Mouse (Mus musculus) lung, postnatal 0 days (tissue): Measurements from ENCODE around the gene Ltbr.

Source experiments
- CTCF ChIP-seq: IDR thresholded peaks from 2 replicates; pipeline ENCODE4 v1.5.1; 2016; ENCODE audit warnings: antibody characterized with exemption, mild to moderate bottlenecking
- EP300 ChIP-seq: IDR thresholded peaks from 2 replicates; pipeline ENCODE4 v1.6.1; 2016; ENCODE audit warnings: antibody characterized with exemption, mild to moderate bottlenecking, control low read depth

DNA sequence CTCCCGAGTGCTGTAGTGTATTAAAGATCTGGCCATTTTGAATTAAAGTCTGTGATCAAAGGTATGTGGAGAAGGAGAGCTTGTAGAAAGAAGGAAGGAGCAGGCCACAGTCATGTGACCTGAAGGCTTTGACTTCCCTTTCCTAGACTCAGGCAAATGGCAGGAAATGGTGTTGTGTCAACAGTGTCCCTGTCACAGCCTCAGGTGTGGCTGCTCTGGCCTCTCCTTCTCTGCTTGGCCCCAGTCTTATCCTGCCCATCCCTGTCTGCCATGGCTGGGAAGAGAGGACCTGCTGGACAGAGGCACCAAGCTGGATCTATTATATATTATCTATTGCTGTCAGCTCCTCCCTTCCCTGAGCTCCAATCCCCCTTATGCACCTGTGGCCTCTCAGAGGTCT is 31.9 kb upstream of the Ltbr start:
- TF ChIP-seq EP300 (no peak), CTCF (no peak)
